Mouse (Mus musculus) E14TG2a.4 (cell line): ENCODE results near the gene Fam83d.

Experiments
- H3K27me3 ChIP-seq: 2 replicates; pipeline ENCODE4 v1.6.1; 2014; ENCODE audit warnings: low read length, control low read depth; ENCODE audit not compliant: insufficient read depth
- H3K36me3 ChIP-seq: 2 replicates; pipeline ENCODE4 v1.6.1; 2014; ENCODE audit warnings: low read length, control low read depth; ENCODE audit not compliant: insufficient read depth
- H3K4me1 ChIP-seq: replicated peaks from 2 replicates; pipeline ENCODE4 v1.6.1; 2014; ENCODE audit warnings: low read depth, low read length, control low read depth
- H3K4me3 ChIP-seq: replicated peaks from 2 replicates; pipeline ENCODE4 v1.5.1; 2014; ENCODE audit warnings: mild to moderate bottlenecking, low read length
- H3K9me3 ChIP-seq: 2 replicates; pipeline ENCODE4 v1.6.1; 2014; ENCODE audit warnings: low read length, control low read depth
- CTCF ChIP-seq: conservative IDR thresholded peaks from 2 replicates; pipeline ENCODE4 v1.5.1; 2014; ENCODE audit warnings: low read length
- NANOG ChIP-seq: IDR thresholded peaks from 2 replicates; pipeline ENCODE4 v1.6.1; 2014; ENCODE audit warnings: borderline replicate concordance, low read length, mixed read lengths
- POU5F1 ChIP-seq: IDR thresholded peaks from 2 replicates; pipeline ENCODE4 v1.6.1; 2014; ENCODE audit warnings: low read length, borderline replicate concordance

Fam83d gene

DNA sequence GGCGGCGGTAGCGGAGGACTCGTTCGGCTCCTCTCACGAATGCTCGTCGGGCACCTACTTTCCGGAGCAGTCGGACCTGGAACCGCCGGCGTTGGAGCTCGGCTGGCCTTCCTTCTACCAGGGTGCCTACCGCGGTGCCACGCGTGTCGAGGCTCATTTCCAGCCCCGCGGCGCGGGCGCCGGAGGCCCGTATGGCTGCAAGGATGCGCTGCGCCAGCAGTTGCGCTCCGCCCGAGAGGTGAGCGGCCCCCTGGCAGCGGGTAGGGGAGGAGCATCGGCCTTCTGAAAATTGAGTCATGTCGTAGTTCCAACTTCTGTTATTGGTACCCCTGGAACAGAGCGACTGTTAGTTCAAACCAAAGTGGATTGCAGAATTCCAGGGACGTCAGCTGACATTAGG lies 457 bp downstream of the Fam83d start:
- H3K4me3 ChIP-seq = peak overlapping the region; percentile 91
- peaks cover 4% of the 10 kb centered on the region; the same call in 1 of the 2 replicates for H3K27me3 ChIP-seq
- no peaks in the 10 kb centered on the region for H3K9me3 ChIP-seq
- TF ChIP-seq POU5F1 (no peak), CTCF (no peak), NANOG (no peak)
- peaks cover 29% of the 10 kb centered on the region for H3K36me3 ChIP-seq
- peaks cover 64% of the 10 kb centered on the region for H3K4me1 ChIP-seq

DNA sequence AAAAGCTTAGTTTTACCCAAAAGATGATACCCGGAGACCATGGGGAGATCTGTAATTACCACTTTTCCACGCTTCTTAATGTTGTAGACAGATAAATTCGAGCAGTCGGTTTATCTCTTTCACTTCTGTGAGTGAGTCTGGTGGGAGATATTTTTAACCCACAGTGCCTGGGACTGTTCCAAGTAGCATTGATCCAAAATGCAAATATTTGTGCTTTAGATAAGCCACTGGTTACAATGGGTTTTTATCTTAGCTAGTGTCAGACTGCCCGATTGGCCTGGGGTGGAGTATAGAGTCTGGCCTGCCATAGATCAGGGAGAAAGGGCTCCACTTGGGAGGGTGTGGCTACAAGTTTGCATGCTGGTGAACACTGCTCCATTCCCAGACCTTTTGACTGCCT lies 878 bp downstream of the Fam83d start:
- no peak for TF ChIP-seq NANOG
- H3K27me3 ChIP-seq = peaks cover 4% of the 10 kb centered on the region; the same call in 1 of the 2 replicates
- peaks cover 34% of the 10 kb centered on the region for H3K36me3 ChIP-seq
- H3K4me1 ChIP-seq = peaks cover 62% of the 10 kb centered on the region
- H3K9me3 ChIP-seq = no peaks in the 10 kb centered on the region
- H3K4me3 ChIP-seq = peak overlapping the region; percentile 91

DNA sequence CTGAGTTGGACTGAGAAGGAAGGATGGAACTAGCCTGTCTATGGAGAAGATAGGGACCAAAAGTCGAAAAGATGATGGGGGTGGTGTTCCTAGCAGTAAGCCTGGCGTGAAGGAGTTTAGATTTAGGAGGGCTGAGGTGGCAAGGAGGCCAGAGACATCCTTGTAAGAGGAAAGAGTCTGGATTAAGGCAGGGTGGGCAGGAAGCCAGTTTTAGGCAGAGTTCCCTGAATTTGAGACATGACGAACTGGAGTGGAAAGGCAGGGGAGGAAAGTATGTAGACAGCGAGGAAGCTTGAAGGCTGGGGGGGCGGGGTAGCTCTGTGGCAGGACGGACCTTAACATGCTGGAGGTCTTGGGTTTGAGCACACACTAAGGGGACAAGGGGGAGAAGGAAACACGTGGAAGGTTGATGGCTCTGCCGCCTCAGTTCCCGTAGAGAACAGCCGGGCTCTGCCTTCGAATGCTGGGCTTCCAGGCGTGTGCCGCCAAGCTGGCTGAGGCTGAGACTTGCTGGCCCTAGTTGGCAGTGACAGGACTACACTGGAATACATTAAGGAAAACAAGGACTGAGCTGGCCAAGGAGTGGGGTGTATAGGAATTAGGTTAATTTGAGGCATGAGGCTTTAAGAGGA lies 2.3 kb downstream of the Fam83d start:
- peaks cover 46% of the 10 kb centered on the region for H3K36me3 ChIP-seq
- no peak for TF ChIP-seq NANOG
- no peak for TF ChIP-seq CTCF
- TF ChIP-seq POU5F1 = no peak
- H3K27me3 ChIP-seq = peaks cover 4% of the 10 kb centered on the region; the same call in 1 of the 2 replicates
- peak overlapping the region; percentile 91 for H3K4me3 ChIP-seq
- peaks cover 66% of the 10 kb centered on the region for H3K4me1 ChIP-seq
- no peaks in the 10 kb centered on the region for H3K9me3 ChIP-seq

DNA sequence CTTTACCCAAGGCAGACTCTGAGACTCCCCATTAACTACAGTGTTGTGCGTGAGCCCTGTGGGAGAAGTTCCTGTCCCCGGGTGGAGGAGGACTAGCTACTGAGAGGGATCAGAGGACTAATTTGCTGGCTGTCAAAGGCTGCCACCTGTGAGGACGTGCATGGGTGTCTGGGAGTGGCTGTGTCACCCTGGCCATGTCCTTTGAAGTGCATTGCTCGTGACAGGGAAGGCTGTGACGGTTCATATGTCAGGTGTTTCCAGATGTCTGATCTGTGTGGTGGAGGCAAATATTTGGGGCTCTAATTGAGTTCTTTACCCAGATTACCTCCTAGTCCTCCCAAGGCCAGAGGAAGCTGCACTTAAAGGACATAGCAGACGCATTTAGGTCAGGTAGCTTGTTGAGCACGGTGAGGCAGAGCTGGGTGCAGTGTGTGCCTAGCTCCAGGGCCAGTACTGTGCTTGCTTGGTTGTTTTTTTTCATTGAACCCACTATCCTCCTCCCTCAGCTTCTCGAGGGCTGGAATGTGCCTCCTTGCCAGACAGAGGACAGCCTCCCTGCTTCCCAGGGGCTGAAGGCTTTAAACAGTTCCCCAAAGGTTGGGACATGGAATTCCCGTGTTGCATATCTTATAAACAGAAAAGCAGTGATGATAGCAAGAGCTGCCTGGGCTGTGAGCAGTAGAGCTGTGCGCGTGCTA lies 3.3 kb downstream of the Fam83d start:
- Histone ChIP-seq H3K36me3 (peaks cover 56% of the 10 kb centered on the region), H3K27me3 (peaks cover 4% of the 10 kb centered on the region; the same call in 1 of the 2 replicates)
- TF ChIP-seq CTCF (no peak), POU5F1 (no peak), NANOG (no peak)

GRCm38 (mm10) chr2:158772808-158773207 lies 4.9 kb downstream of the Fam83d start:
- Histone ChIP-seq H3K4me3 (no peak overlapping the region), H3K9me3 (no peaks in the 10 kb centered on the region), H3K36me3 (peaks cover 72% of the 10 kb centered on the region), H3K27me3 (peaks cover 4% of the 10 kb centered on the region; the same call in 1 of the 2 replicates), H3K4me1 (peaks cover 82% of the 10 kb centered on the region)
- TF ChIP-seq NANOG (no peak), POU5F1 (no peak), CTCF (no peak)

More for the DNA sequence above, 3.3 kb downstream of the Fam83d start:
- Histone ChIP-seq H3K4me3 (no peak overlapping the region), H3K9me3 (no peaks in the 10 kb centered on the region), H3K4me1 (peaks cover 75% of the 10 kb centered on the region)

DNA sequence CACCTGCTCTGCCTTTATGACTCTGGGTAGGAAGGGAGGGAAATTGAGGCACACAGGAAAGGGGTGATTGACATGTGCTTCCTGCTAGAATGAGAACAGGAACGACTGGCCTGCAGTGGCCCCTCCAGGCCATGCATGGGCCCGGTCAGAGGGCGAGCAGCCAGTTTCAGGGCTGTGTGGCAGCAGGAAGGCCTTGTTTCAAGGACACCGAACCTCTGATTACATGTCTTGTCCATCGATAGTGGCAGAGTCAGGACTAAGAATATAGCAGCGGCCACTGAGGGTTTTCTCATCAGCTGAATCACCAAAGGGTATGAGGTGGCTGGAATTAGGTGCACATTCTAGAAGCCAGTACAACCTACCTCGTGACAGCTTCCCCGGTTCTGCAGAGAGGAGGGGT lies 7.0 kb downstream of the Fam83d start:
- no peak for TF ChIP-seq CTCF
- no peak for TF ChIP-seq POU5F1
- TF ChIP-seq NANOG = no peak
- Histone ChIP-seq H3K4me3 (no peak overlapping the region), H3K9me3 (no peaks in the 10 kb centered on the region), H3K4me1 (peaks cover 78% of the 10 kb centered on the region), H3K27me3 (no peaks in the 10 kb centered on the region), H3K36me3 (peaks cover 89% of the 10 kb centered on the region)

GRCm38 (mm10) chr2:158776716-158777115 lies 8.8 kb downstream of the Fam83d start:
- no peaks in the 10 kb centered on the region for H3K9me3 ChIP-seq
- H3K36me3 ChIP-seq = peaks cover 94% of the 10 kb centered on the region
- H3K4me1 ChIP-seq = peaks cover 67% of the 10 kb centered on the region
- no peak overlapping the region for H3K4me3 ChIP-seq
- TF ChIP-seq NANOG = no peak
- H3K27me3 ChIP-seq = no peaks in the 10 kb centered on the region

- Histone ChIP-seq H3K27me3 (no peaks in the 10 kb centered on the region), H3K4me3 (no peak overlapping the region), H3K36me3 (peaks cover 93% of the 10 kb centered on the region), H3K9me3 (no peaks in the 10 kb centered on the region), H3K4me1 (peaks cover 62% of the 10 kb centered on the region)
- TF ChIP-seq CTCF = no peak
- no peak for TF ChIP-seq POU5F1
- TF ChIP-seq NANOG = no peak
Measured at GRCm38 (mm10) chr2:158777490-158777889, 9.6 kb downstream of the Fam83d start.

- no peaks in the 10 kb centered on the region for H3K27me3 ChIP-seq
- H3K4me1 ChIP-seq = peaks cover 60% of the 10 kb centered on the region
- no peaks in the 10 kb centered on the region for H3K9me3 ChIP-seq
- TF ChIP-seq CTCF = no peak
- no peak for TF ChIP-seq POU5F1
- no peak for TF ChIP-seq NANOG
- peak overlapping the region; percentile 45 for H3K4me3 ChIP-seq
- H3K36me3 ChIP-seq = peaks cover 93% of the 10 kb centered on the region
Measured at GRCm38 (mm10) chr2:158778349-158778748, 10.5 kb downstream of the Fam83d start.
